Mouse (Mus musculus): ENCODE data around the gene Fam53b. TPM values are rescaled to one million over a fixed set of nuclear protein-coding genes. Genes with fewer than 3 reads are reported as not detected.

The Fam53b gene
- polyA plus RNA-seq, 1 experiment = 51.4 TPM

- Histone ChIP-seq H3K4me1 (ENCODE audit: control insufficient read depth, insufficient read depth, low read length) (no peaks in the 10 kb centered on the region; the same call in 1 of the 2 replicates), H3K27ac (ENCODE audit: control insufficient read depth, insufficient read depth, low read depth, low read length, poor library complexity) (no peak overlapping the region), H3K4me3 (replicated peaks; ENCODE audit: control insufficient read depth, low read depth, low read length) (no peak overlapping the region)
- TF ChIP-seq CTCF (IDR thresholded peaks at IDR 0.05; ENCODE audit: control insufficient read depth, insufficient read depth, low read length) (peak; percentile 61; the same call in 1 of the 2 replicates), POLR2A (IDR thresholded peaks at IDR 0.05; ENCODE audit: borderline replicate concordance, control insufficient read depth, low read depth, low read length) (no peak)
- WGBS = 82% methylated on average over 7 of the region's 7 CpGs
Observed at GRCm38 (mm10) chr7:132705130-132705529, 108.6 kb downstream of the Fam53b start.

- Histone ChIP-seq H3K4me1 (ENCODE audit: control insufficient read depth, insufficient read depth, low read length) (peaks cover 2% of the 10 kb centered on the region; the same call in 1 of the 2 replicates), H3K27ac (ENCODE audit: control insufficient read depth, insufficient read depth, low read depth, low read length, poor library complexity) (no peak overlapping the region), H3K4me3 (replicated peaks; ENCODE audit: control insufficient read depth, low read depth, low read length) (no peak overlapping the region)
- no peak for TF ChIP-seq POLR2A (IDR thresholded peaks at IDR 0.05; ENCODE audit: borderline replicate concordance, control insufficient read depth, low read depth, low read length)
- 83% methylated on average over 8 of the region's 8 CpGs for WGBS
Observed at GRCm38 (mm10) chr7:132704310-132704875, 109.3 kb downstream of the Fam53b start.

DNA sequence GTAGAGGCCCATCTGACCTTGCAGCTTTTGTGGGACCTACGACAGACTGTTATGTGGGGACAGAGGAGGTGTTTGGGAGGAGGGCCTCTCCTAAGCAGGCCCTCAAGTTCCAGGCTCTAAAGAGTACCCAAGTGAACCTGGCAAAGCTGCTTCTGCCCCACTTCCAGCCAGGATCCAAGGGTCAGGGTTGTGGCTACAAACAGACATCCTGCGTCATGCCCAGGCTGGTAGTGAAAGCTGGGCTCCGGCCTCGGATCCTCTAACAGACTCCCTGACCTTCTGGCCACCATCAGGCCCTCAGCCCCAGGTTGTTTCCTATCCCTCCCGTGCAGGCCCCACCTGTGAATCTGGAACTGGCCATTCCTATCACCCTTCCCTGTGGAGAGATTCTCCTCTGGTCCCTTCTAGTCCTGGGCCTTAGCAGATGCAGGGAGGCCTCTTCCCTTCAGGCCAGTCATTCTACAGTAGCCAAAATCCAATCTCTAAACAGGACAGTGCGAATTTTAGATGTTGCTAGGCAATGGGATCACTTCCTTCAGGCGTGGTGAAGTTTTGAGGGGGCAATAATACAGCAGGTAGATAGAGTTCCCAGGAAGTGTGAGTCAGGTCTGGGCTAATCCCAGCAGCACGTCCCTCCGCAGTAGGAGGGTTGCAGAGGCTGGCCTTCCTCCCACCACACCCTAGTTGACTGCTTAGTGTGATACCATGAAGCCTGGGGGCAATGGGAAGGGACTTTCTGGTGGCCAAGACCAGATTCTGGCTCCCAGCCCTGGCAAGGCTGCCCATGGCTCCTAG is 110.0 kb downstream of the Fam53b start:
- TF ChIP-seq POLR2A (IDR thresholded peaks at IDR 0.05; ENCODE audit: borderline replicate concordance, control insufficient read depth, low read depth, low read length) = no peak
- TF ChIP-seq CTCF (IDR thresholded peaks at IDR 0.05; ENCODE audit: control insufficient read depth, insufficient read depth, low read length) = no peak
- peak overlapping the region; percentile 18 for H3K27ac ChIP-seq (ENCODE audit: control insufficient read depth, insufficient read depth, low read depth, low read length, poor library complexity)
- H3K4me3 ChIP-seq (replicated peaks; ENCODE audit: control insufficient read depth, low read depth, low read length) = no peak overlapping the region
- H3K4me1 ChIP-seq (ENCODE audit: control insufficient read depth, insufficient read depth, low read length) = peaks cover 3% of the 10 kb centered on the region; the same call in 1 of the 2 replicates
- WGBS = 85% methylated on average over 9 of the region's 9 CpGs

DNA sequence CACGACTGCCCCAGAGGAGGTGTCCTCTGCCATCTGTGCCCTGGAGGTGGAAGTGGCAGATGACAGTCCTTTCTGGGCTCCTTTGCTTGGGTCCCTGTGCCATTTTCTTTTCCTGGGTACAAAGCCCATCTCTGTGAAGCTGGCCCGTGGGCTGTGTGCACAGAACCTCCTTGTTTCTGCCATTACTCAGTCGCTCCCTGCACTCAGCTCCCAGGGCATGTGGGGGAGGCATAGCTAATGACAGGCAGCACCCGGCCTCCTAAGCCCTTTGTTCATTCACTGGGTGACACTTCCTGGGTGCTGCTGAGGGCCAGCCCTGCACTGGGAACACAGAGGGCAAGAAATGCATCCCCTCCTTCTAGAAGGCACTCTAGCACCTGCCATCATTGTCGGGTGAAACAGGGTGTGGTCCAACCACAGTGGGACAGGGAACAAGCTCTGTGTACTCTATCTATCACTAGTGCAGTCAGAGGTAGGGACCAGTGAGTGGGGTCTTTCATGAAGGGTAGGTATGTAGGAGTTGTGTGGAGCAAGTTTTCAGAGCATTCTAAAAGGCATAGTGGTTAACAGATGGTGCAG is 111.1 kb downstream of the Fam53b start:
- Histone ChIP-seq H3K4me3 (replicated peaks; ENCODE audit: control insufficient read depth, low read depth, low read length) (no peak overlapping the region), H3K4me1 (ENCODE audit: control insufficient read depth, insufficient read depth, low read length) (peaks cover 3% of the 10 kb centered on the region; the same call in 1 of the 2 replicates), H3K27ac (ENCODE audit: control insufficient read depth, insufficient read depth, low read depth, low read length, poor library complexity) (peak overlapping the region; percentile 82)
- WGBS = 66% methylated on average over 5 of the region's 5 CpGs
- no peak for TF ChIP-seq POLR2A (IDR thresholded peaks at IDR 0.05; ENCODE audit: borderline replicate concordance, control insufficient read depth, low read depth, low read length)
- TF ChIP-seq CTCF (IDR thresholded peaks at IDR 0.05; ENCODE audit: control insufficient read depth, insufficient read depth, low read length) = no peak

GRCm38 (mm10) chr7:132702024-132702423 is 111.7 kb downstream of the Fam53b start:
- 68% methylated on average over 3 of the region's 3 CpGs for WGBS
- TF ChIP-seq CTCF (IDR thresholded peaks at IDR 0.05; ENCODE audit: control insufficient read depth, insufficient read depth, low read length) = no peak
- TF ChIP-seq POLR2A (IDR thresholded peaks at IDR 0.05; ENCODE audit: borderline replicate concordance, control insufficient read depth, low read depth, low read length) = no peak
- peaks cover 3% of the 10 kb centered on the region; the same call in 1 of the 2 replicates for H3K4me1 ChIP-seq (ENCODE audit: control insufficient read depth, insufficient read depth, low read length)
- no peak overlapping the region for H3K4me3 ChIP-seq (replicated peaks; ENCODE audit: control insufficient read depth, low read depth, low read length)
- H3K27ac ChIP-seq (ENCODE audit: control insufficient read depth, insufficient read depth, low read depth, low read length, poor library complexity) = peak overlapping the region; percentile 82

GRCm38 (mm10) chr7:132701412-132701811 is 112.3 kb downstream of the Fam53b start:
- peak overlapping the region; percentile 82 for H3K27ac ChIP-seq (ENCODE audit: control insufficient read depth, insufficient read depth, low read depth, low read length, poor library complexity)
- WGBS = 85% methylated on average over 3 of the region's 3 CpGs
- no peak overlapping the region for H3K4me3 ChIP-seq (replicated peaks; ENCODE audit: control insufficient read depth, low read depth, low read length)
- peaks cover 3% of the 10 kb centered on the region; the same call in 1 of the 2 replicates for H3K4me1 ChIP-seq (ENCODE audit: control insufficient read depth, insufficient read depth, low read length)
- no peak for TF ChIP-seq POLR2A (IDR thresholded peaks at IDR 0.05; ENCODE audit: borderline replicate concordance, control insufficient read depth, low read depth, low read length)
- TF ChIP-seq CTCF (IDR thresholded peaks at IDR 0.05; ENCODE audit: control insufficient read depth, insufficient read depth, low read length) = no peak

- Histone ChIP-seq H3K27ac (ENCODE audit: control insufficient read depth, insufficient read depth, low read depth, low read length, poor library complexity) (peak overlapping the region; percentile 67), H3K4me1 (ENCODE audit: control insufficient read depth, insufficient read depth, low read length) (peaks cover 3% of the 10 kb centered on the region; the same call in 1 of the 2 replicates), H3K4me3 (replicated peaks; ENCODE audit: control insufficient read depth, low read depth, low read length) (no peak overlapping the region)
- 58% methylated on average over 4 of the region's 4 CpGs for WGBS
- no peak for TF ChIP-seq POLR2A (IDR thresholded peaks at IDR 0.05; ENCODE audit: borderline replicate concordance, control insufficient read depth, low read depth, low read length)
- no peak for TF ChIP-seq CTCF (IDR thresholded peaks at IDR 0.05; ENCODE audit: control insufficient read depth, insufficient read depth, low read length)
Observed at GRCm38 (mm10) chr7:132700107-132700506, 113.6 kb downstream of the Fam53b start.

DNA sequence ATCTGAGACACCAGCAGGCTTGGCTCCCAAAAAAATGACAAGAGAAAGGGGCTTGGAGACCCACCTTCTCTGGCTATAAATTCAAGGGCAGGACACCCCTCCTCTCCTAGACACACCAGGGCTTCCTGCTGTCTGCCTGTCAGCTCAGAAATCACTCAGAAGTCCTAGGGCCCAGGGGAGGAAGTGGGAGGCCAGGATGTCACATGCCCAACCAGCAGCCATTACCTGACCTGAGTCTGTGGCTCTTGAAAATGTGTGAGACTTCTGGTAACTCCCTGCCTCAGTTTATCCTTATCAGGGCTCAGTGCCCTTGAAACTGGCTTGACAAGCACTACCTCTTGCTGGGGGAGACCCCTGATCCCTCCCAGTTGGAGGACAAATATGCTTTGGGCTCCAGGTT is 114.0 kb downstream of the Fam53b start:
- H3K4me3 ChIP-seq (replicated peaks; ENCODE audit: control insufficient read depth, low read depth, low read length) = no peak overlapping the region
- TF ChIP-seq POLR2A (IDR thresholded peaks at IDR 0.05; ENCODE audit: borderline replicate concordance, control insufficient read depth, low read depth, low read length) (no peak), CTCF (IDR thresholded peaks at IDR 0.05; ENCODE audit: control insufficient read depth, insufficient read depth, low read length) (no peak)
- H3K27ac ChIP-seq (ENCODE audit: control insufficient read depth, insufficient read depth, low read depth, low read length, poor library complexity) = peak overlapping the region; percentile 76
- peaks cover 3% of the 10 kb centered on the region; the same call in 1 of the 2 replicates for H3K4me1 ChIP-seq (ENCODE audit: control insufficient read depth, insufficient read depth, low read length)
